Mouse (Mus musculus) stomach, postnatal 0 days (tissue): ENCODE data around the gene Tifab. TPM values are rescaled to one million over a fixed set of nuclear protein-coding genes. Genes with fewer than 3 reads are reported as not detected.
A peak's percentile ranks its signal among the peaks of the same experiment; 100 is the strongest.

Experiments used
- ATAC-seq: fragments of 200-750 bp; cut with Nextera tagmentation; 2 replicates; pipeline ENCODE4 v1.8.0; 2017; ENCODE audit not compliant: low FRiP score, low TSS enrichment
- DNase-seq: peaks from one replicate; pipeline ENCODE4 v3.0.0-alpha.2; 2016; ENCODE audit warnings: low spot score
- H3K27ac ChIP-seq: fragments of 300-500 bp; sonication (generic); replicated peaks from 2 replicates; pipeline ENCODE4 v1.5.1; 2014; ENCODE audit warnings: mild to moderate bottlenecking, control low read depth
- H3K27me3 ChIP-seq: fragments of 300-500 bp; sonication (generic); 2 replicates; pipeline ENCODE4 v1.6.1; 2014; ENCODE audit warnings: low read length; ENCODE audit not compliant: control insufficient read depth, insufficient read depth
- H3K36me3 ChIP-seq: fragments of 300-500 bp; sonication (generic); 2 replicates; pipeline ENCODE4 v1.6.1; 2014; ENCODE audit warnings: low read length, mixed read lengths; ENCODE audit not compliant: control insufficient read depth, insufficient read depth
- H3K4me1 ChIP-seq: fragments of 300-500 bp; sonication (generic); replicated peaks from 2 replicates; pipeline ENCODE4 v1.6.1; 2014; ENCODE audit warnings: antibody characterized with exemption; ENCODE audit not compliant: control insufficient read depth, insufficient read depth
- H3K4me2 ChIP-seq: fragments of 300-500 bp; sonication (generic); replicated peaks from 2 replicates; pipeline ENCODE4 v1.6.1; 2014; ENCODE audit warnings: low read depth, mild to moderate bottlenecking, control low read depth, moderate library complexity
- H3K4me3 ChIP-seq: fragments of 300-500 bp; sonication (generic); 2 replicates; pipeline ENCODE4 v1.5.1; 2014; ENCODE audit warnings: low read depth, low read length, control low read depth
- H3K9ac ChIP-seq: fragments of 300-500 bp; sonication (generic); 2 replicates; pipeline ENCODE4 v1.6.1; 2014; ENCODE audit warnings: mild to moderate bottlenecking, low read length, control low read depth, mixed read lengths
- H3K9me3 ChIP-seq: fragments of 300-500 bp; sonication (generic); 2 replicates; pipeline ENCODE4 v1.6.1; 2016; ENCODE audit warnings: low read length; ENCODE audit not compliant: control insufficient read depth
- CTCF ChIP-seq: IDR thresholded peaks from 2 replicates; pipeline ENCODE4 v1.5.1; 2016; ENCODE audit warnings: antibody characterized with exemption, low read depth, mild to moderate bottlenecking, moderate library complexity
- EP300 ChIP-seq: optimal IDR thresholded peaks from 2 replicates; pipeline ENCODE3; 2016; ENCODE audit warnings: antibody characterized with exemption
- WGBS: fragments of 180-500 bp; shearing (Covaris S2); extraction: QIAGEN DNeasy Blood & Tissue Kit; methylation state at CpG from one replicate; pipeline ENCODE4 v1.1.7; 2014; 5-methylcytosine and 5-hydroxymethylcytosine counted together
- polyA plus RNA-seq: library from polyadenylated mRNA; unstranded; fragments of >200 nt; fragmentation: Nextera tagmentation; extraction: Ambion mirVana; gene quantifications from 2 replicates; pipeline ENCODE4 v1.2.1, GENCODE M21; 2015

Tifab gene
- polyA plus RNA-seq, 1 experiment from 2014 or later: 2.4 TPM

- Histone ChIP-seq H3K27ac (no peak overlapping the region; the same call in 1 of the 2 replicates), H3K4me3 (no peak overlapping the region), H3K4me1 (no peaks in the 10 kb centered on the region), H3K9me3 (no peaks in the 10 kb centered on the region), H3K36me3 (no peaks in the 10 kb centered on the region), H3K27me3 (no peaks in the 10 kb centered on the region), H3K4me2 (no peak overlapping the region), H3K9ac (no peak overlapping the region)
- DNase-seq: no peak
- 77% methylated on average over 7 of the region's 7 CpGs for WGBS
- no peak for ATAC-seq
- no peak for TF ChIP-seq EP300
- 0 out of 2 replicates have a peak, but pooled peaks have one; percentile 15 for TF ChIP-seq CTCF
Observed at GRCm38 (mm10) chr13:56172106-56172505, 6.6 kb downstream of the Tifab start.

- no peaks in the 10 kb centered on the region for H3K36me3 ChIP-seq
- TF ChIP-seq CTCF (no peak), EP300 (no peak)
- H3K4me3 ChIP-seq: no peak overlapping the region
- 46% methylated on average over 3 of the region's 3 CpGs for WGBS
- no peak for DNase-seq
- no peak; the same call in 1 of the 2 replicates for ATAC-seq
- no peaks in the 10 kb centered on the region for H3K4me1 ChIP-seq
- H3K27me3 ChIP-seq: no peaks in the 10 kb centered on the region
- H3K27ac ChIP-seq: no peak overlapping the region
- H3K9ac ChIP-seq: no peak overlapping the region
- no peak overlapping the region for H3K4me2 ChIP-seq
- H3K9me3 ChIP-seq: no peaks in the 10 kb centered on the region
Observed at GRCm38 (mm10) chr13:56168403-56168781, 10.3 kb downstream of the Tifab start.

- DNase-seq: no peak
- H3K9me3 ChIP-seq: no peaks in the 10 kb centered on the region
- no peak overlapping the region for H3K27ac ChIP-seq
- no peaks in the 10 kb centered on the region for H3K36me3 ChIP-seq
- 37% methylated on average over 12 of the region's 14 CpGs for WGBS
- no peak overlapping the region for H3K4me3 ChIP-seq
- peak; percentile 45; the same call in 1 of the 2 replicates for ATAC-seq
- H3K4me1 ChIP-seq: no peaks in the 10 kb centered on the region
- H3K4me2 ChIP-seq: no peak overlapping the region
- TF ChIP-seq EP300 (no peak), CTCF (peak; percentile 83)
- H3K9ac ChIP-seq: no peak overlapping the region
- no peaks in the 10 kb centered on the region for H3K27me3 ChIP-seq
Observed at GRCm38 (mm10) chr13:56167446-56168402, 11.0 kb downstream of the Tifab start.

- H3K4me2 ChIP-seq: no peak overlapping the region
- DNase-seq (no peak), ATAC-seq (no peak)
- no peak overlapping the region for H3K27ac ChIP-seq
- TF ChIP-seq EP300 (no peak), CTCF (no peak)
- no peaks in the 10 kb centered on the region for H3K27me3 ChIP-seq
- H3K36me3 ChIP-seq: no peaks in the 10 kb centered on the region
- H3K9ac ChIP-seq: no peak overlapping the region
- H3K4me1 ChIP-seq: no peaks in the 10 kb centered on the region
- H3K4me3 ChIP-seq: no peak overlapping the region
- H3K9me3 ChIP-seq: no peaks in the 10 kb centered on the region
- 85% methylated on average over 11 of the region's 11 CpGs for WGBS
Observed at GRCm38 (mm10) chr13:56165561-56165960, 13.1 kb downstream of the Tifab start.

- 0 out of 2 replicates have a peak, but pooled peaks cover 2% of the 10 kb centered on the region for H3K4me1 ChIP-seq
- H3K27ac ChIP-seq: no peak overlapping the region
- no peaks in the 10 kb centered on the region for H3K27me3 ChIP-seq
- DNase-seq (no peak), ATAC-seq (no peak)
- H3K9me3 ChIP-seq: no peaks in the 10 kb centered on the region
- TF ChIP-seq EP300 (no peak), CTCF (no peak)
- WGBS: 85% methylated on average over 3 of the region's 3 CpGs
- no peak overlapping the region for H3K4me3 ChIP-seq
- no peak overlapping the region for H3K4me2 ChIP-seq
- H3K36me3 ChIP-seq: no peaks in the 10 kb centered on the region
- no peak overlapping the region for H3K9ac ChIP-seq
Observed at GRCm38 (mm10) chr13:56164372-56164771, 14.3 kb downstream of the Tifab start.

- Histone ChIP-seq H3K36me3 (no peaks in the 10 kb centered on the region), H3K4me2 (no peak overlapping the region), H3K9me3 (no peaks in the 10 kb centered on the region), H3K4me1 (0 out of 2 replicates have a peak, but pooled peaks cover 5% of the 10 kb centered on the region), H3K4me3 (no peak overlapping the region), H3K27ac (no peak overlapping the region), H3K9ac (no peak overlapping the region), H3K27me3 (no peaks in the 10 kb centered on the region)
- 39% methylated on average over 6 of the region's 6 CpGs for WGBS
- DNase-seq: no peak
- no peak for ATAC-seq
- no peak for TF ChIP-seq EP300
- TF ChIP-seq CTCF: no peak
Observed at GRCm38 (mm10) chr13:56163751-56164150, 14.9 kb downstream of the Tifab start.
